Mouse (Mus musculus) heart, embryonic 10.5 days (tissue): ENCODE measurements at regions not wholly inside any gene's neighbourhood (a gene's known extent, or its start where the extent isn't known, plus 50 kb on each side); places are given as distances from the start of the nearest gene placed in this dataset.

Source experiments
- DNase-seq: peaks from one replicate; pipeline ENCODE4 v3.0.0-alpha.2; 2017; ENCODE audit warnings: low spot score
- H3K27ac ChIP-seq: fragments of 300-500 bp; sonication (generic); 2 replicates; pipeline ENCODE4 v1.5.1; 2016; ENCODE audit warnings: mild to moderate bottlenecking
- H3K27me3 ChIP-seq: fragments of 300-500 bp; sonication (generic); 2 replicates; pipeline ENCODE4 v1.6.1; 2016; ENCODE audit warnings: mild to moderate bottlenecking; ENCODE audit not compliant: poor library complexity, insufficient read depth, severe bottlenecking
- H3K36me3 ChIP-seq: fragments of 300-500 bp; sonication (generic); 2 replicates; pipeline ENCODE4 v1.6.1; 2016; ENCODE audit warnings: mild to moderate bottlenecking, moderate library complexity
- H3K4me1 ChIP-seq: fragments of 300-500 bp; sonication (generic); 2 replicates; pipeline ENCODE4 v1.6.1; 2016; ENCODE audit warnings: mild to moderate bottlenecking
- H3K4me3 ChIP-seq: fragments of 300-500 bp; sonication (generic); 2 replicates; pipeline ENCODE4 v1.5.1; 2016; ENCODE audit warnings: mild to moderate bottlenecking, moderate library complexity
- H3K9me3 ChIP-seq: fragments of 300-500 bp; sonication (generic); 2 replicates; pipeline ENCODE4 v1.6.1; 2016; ENCODE audit warnings: mild to moderate bottlenecking, moderate library complexity
- WGBS: fragments of 180-500 bp; shearing (Covaris S2); methylation state at CpG from one replicate; pipeline ENCODE4 v1.1.7; 2016; 5-methylcytosine and 5-hydroxymethylcytosine counted together

DNA sequence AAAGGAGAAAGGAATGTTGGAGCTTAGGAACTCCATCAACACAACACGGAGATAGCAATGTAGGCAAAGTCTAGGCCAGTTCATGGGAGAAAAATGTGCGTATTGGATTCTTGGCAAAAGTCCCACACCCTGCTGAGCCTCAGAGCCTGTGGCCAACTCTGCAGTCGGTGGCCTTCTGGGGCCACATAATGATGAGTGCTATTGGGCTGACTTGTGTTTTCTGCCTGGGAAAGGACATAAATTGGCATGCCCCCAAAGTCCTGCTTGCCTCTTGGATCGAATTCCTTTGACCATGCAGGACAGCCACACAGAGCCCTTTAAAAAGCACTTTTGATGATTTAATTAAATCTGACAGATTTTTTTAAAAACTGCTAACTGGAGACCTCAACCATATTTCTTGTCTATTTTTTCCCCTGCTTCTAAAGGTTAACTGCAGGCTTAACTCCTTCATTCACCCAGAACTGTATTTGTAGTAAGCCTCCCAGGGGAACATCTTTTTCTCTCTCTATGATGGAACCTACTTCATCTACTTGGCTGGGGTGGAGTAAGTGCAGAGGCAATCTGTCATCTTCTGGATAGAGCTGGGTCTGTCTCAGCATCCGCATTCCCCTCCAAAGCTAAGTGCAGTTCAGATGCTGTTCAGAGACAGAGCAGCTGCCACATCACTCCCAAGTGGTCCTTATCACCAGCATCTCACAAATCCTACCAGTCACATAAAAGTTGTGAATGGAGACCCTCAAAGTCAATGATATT, 93.9 kb upstream of the St8sia2 start:
- Histone ChIP-seq H3K36me3 (no peaks in the 10 kb centered on the region), H3K27me3 (no peaks in the 10 kb centered on the region), H3K9me3 (no peaks in the 10 kb centered on the region), H3K4me3 (no peak overlapping the region), H3K27ac (no peak overlapping the region), H3K4me1 (no peaks in the 10 kb centered on the region)
- no peak for DNase-seq
- 70% methylated on average over 5 of the region's 5 CpGs for WGBS

- no peaks in the 10 kb centered on the region for H3K9me3 ChIP-seq
- no peaks in the 10 kb centered on the region for H3K27me3 ChIP-seq
- no peak overlapping the region for H3K4me3 ChIP-seq
- no peaks in the 10 kb centered on the region for H3K4me1 ChIP-seq
- no peak for DNase-seq
- H3K36me3 ChIP-seq: no peaks in the 10 kb centered on the region
- H3K27ac ChIP-seq: no peak overlapping the region
- 68% methylated on average over 3 of the region's 3 CpGs for WGBS
These were observed 78.0 kb upstream of the St8sia2 start for GRCm38 (mm10) chr7:74091402-74092025.

- Histone ChIP-seq H3K4me3 (no peak overlapping the region), H3K27ac (no peak overlapping the region), H3K9me3 (no peaks in the 10 kb centered on the region), H3K36me3 (no peaks in the 10 kb centered on the region), H3K4me1 (no peaks in the 10 kb centered on the region), H3K27me3 (no peaks in the 10 kb centered on the region)
- no peak for DNase-seq
- WGBS: 86% methylated on average over 4 of the region's 4 CpGs
These were observed 67.4 kb upstream of the St8sia2 start for GRCm38 (mm10) chr7:74080846-74081235.

GRCm38 (mm10) chr7:74080079-74080845, 66.8 kb upstream of the St8sia2 start:
- H3K4me3 ChIP-seq: no peak overlapping the region
- no peak for DNase-seq
- H3K9me3 ChIP-seq: no peaks in the 10 kb centered on the region
- no peaks in the 10 kb centered on the region for H3K27me3 ChIP-seq
- H3K4me1 ChIP-seq: no peaks in the 10 kb centered on the region
- no peak overlapping the region for H3K27ac ChIP-seq
- no peaks in the 10 kb centered on the region for H3K36me3 ChIP-seq
- WGBS: 85% methylated on average over 9 of the region's 9 CpGs

DNA sequence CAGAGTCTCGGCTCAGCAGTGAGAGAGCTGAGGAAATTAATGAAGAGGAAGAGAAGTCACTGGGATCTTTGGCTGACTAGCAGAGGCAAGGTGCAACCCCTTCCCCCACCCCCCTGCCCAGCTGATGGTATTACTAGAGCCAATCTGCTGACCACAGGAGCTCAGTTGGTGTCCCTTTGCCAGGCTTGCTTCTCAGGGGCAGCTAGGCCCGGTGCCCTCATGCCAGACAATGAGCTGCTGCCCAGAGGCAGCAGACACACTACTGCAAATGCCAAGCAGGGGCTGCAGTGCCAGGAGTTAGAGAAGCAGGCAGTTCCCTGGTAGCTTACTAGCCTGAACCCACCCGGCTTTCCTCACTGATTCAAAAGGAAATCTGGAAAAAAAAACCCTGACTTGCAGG, 59.1 kb upstream of the St8sia2 start:
- 0 out of 2 replicates have a peak, but pooled peaks cover 3% of the 10 kb centered on the region for H3K4me1 ChIP-seq
- no peaks in the 10 kb centered on the region; the same call in 1 of the 2 replicates for H3K27me3 ChIP-seq
- no peaks in the 10 kb centered on the region for H3K9me3 ChIP-seq
- no peaks in the 10 kb centered on the region for H3K36me3 ChIP-seq
- no peak overlapping the region for H3K27ac ChIP-seq
- peak; percentile 28 for DNase-seq
- WGBS: 29% methylated on average over 3 of the region's 3 CpGs
- no peak overlapping the region for H3K4me3 ChIP-seq

- Histone ChIP-seq H3K27ac (no peak overlapping the region), H3K9me3 (no peaks in the 10 kb centered on the region), H3K4me3 (no peak overlapping the region), H3K27me3 (no peaks in the 10 kb centered on the region; the same call in 1 of the 2 replicates), H3K4me1 (0 out of 2 replicates have a peak, but pooled peaks cover 3% of the 10 kb centered on the region), H3K36me3 (no peaks in the 10 kb centered on the region)
- 80% methylated on average over 2 of the region's 2 CpGs for WGBS
- peak; percentile 24 for DNase-seq
These were observed 57.3 kb upstream of the St8sia2 start for GRCm38 (mm10) chr7:74070836-74071235.

DNA sequence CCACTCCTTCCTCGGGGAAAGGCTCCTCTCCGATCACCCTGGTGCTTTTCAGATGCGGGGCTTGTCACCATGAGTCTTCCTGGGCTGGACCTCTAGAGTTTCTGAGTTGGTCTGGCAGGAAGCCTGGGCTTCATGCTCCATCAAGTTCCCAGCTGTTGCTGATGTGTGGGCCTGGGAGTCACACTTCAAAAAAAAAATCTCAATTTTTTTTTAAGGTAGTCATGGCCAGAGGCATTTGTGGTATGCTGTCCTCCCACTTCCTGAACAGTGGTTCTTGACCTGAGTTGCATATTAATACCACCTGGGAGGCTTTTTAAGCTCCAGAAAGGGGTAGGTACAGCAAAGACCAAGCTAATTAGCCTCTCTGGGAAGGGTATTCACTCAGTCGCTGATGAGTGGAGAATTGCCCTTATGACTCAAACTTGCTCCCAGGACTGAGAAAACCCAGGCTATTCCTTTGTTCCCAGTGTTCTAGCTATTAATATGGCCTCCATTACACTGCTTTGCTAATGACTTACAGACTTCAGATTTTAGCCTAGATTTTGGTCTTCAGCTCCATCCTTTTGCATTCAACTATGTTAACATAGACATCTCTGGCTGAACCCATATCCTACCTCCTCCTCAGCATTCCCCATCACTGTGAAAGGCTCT, 52.1 kb upstream of the St8sia2 start:
- 61% methylated on average over 4 of the region's 4 CpGs for WGBS
- H3K9me3 ChIP-seq: no peaks in the 10 kb centered on the region
- no peak overlapping the region for H3K4me3 ChIP-seq
- no peaks in the 10 kb centered on the region for H3K36me3 ChIP-seq
- H3K27ac ChIP-seq: no peak overlapping the region; the same call in 1 of the 2 replicates
- no peaks in the 10 kb centered on the region for H3K4me1 ChIP-seq
- H3K27me3 ChIP-seq: no peaks in the 10 kb centered on the region
- DNase-seq: peak; percentile 62
